Mouse (Mus musculus): ENCODE measurements at regions not wholly inside any gene's neighbourhood (a gene's known extent, or its start where the extent isn't known, plus 50 kb on each side); places are given as distances from the start of the nearest gene placed in this dataset.

- TF ChIP-seq CTCF (IDR thresholded peaks at IDR 0.05; ENCODE audit: low read depth) (no peak), EP300 (IDR thresholded peaks at IDR 0.05; ENCODE audit: low read depth) (no peak)
Measured at GRCm38 (mm10) chr9:52255692-52256091, 87.3 kb upstream of the Zc3h12c start.

All from heart, postnatal 0 days (tissue).